Mouse (Mus musculus) layer of hippocampus, adult 8-10 months (tissue): ENCODE data around the gene Arhgef38. TPM values are rescaled to one million over a fixed set of nuclear protein-coding genes. Genes with fewer than 3 reads are reported as not detected.

ENCODE experiments used
- DNase-seq, 2 experiments: peaks; one replicate each; pipeline ENCODE4 v3.0.0; 2022; ENCODE audit warnings: low spot score in 2 of 2
- total RNA-seq, 4 experiments: library from RNA; stranded (reverse); gene quantifications; 2 replicates each; pipeline ENCODE4 v1.2.4; 2022

Gene Arhgef38
- total RNA-seq, 4 experiments from 2014 or later = 0.12 TPM; not detected in 3

- DNase-seq = peak; percentile 17 to 21
Measured at GRCm38 (mm10) chr3:133165130-133165529, 69.6 kb downstream of the Arhgef38 start.

DNA sequence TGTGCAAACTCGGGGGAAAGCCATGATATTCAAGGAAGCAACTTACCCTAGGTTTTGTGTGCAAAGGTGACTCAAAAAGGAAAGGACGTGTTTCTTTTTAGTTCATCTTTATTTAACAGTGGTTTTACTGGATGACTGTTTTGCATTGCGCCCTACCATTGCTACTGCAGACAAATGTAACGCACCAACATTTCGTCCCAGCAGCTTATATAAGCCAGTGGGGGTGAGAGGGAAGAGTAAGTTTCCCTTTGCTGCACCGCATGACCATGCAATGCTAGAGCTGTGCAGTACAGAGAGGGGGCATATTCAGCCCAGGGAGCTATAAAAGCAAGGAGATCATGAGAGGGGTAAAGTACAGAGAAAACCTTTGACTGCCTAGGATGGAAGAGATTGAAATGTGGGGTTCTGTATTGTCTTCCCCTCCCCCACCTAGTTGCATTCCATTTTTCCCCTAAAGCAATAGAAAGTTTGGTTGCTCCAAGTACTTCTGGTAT, 70.8 kb downstream of the Arhgef38 start:
- DNase-seq = no peak

GRCm38 (mm10) chr3:133163174-133163573, 71.6 kb downstream of the Arhgef38 start:
- peak in 1 of 2 experiments; percentile 32 for DNase-seq

- DNase-seq = no peak
Measured at GRCm38 (mm10) chr3:133161407-133161806, 73.3 kb downstream of the Arhgef38 start.

DNA sequence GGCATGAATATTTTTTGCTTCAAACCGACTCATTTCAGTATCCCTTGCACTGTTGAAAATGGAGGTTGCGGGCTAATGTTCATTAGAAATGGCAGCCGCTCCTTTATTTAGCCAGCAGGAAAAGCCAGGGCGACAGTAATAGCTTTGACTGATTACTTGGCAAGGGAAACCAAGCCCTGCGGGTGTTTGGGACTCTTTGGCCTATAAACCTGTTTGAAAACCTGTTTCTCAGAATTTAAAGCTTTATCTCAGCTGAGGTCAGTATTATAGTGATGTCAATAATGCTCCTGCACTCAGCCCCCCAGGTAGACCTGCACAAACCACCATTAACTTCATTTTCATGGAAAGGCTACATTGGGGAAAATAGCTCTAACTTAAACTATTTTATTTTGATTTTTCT, 76.5 kb downstream of the Arhgef38 start:
- no peak for DNase-seq

GRCm38 (mm10) chr3:133154683-133155082, 80.1 kb downstream of the Arhgef38 start:
- DNase-seq = peak; percentile 11 to 33

- no peak for DNase-seq
Measured at GRCm38 (mm10) chr3:133153629-133154028, 81.1 kb downstream of the Arhgef38 start.

DNA sequence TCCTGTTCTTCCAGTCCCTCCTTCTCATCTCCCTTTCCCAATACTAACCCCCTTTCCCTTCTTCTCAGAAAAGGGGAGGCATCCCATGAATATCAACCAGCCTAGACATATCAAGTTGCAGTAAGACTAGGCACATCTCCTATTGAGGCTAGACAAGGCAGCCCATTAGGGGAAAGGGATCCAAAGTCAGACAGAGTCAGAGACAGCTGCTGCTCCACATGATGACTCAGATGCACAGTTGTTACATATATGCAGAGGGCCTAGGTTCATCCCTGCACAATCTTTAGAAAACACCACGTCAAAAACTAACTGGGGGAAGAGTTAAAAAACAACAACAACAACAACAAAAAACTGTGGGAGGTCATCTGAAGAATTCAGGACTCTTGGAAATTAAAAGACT, 81.9 kb downstream of the Arhgef38 start:
- DNase-seq = no peak

- no peak for DNase-seq
Measured at GRCm38 (mm10) chr3:133151629-133152028, 83.1 kb downstream of the Arhgef38 start.

DNA sequence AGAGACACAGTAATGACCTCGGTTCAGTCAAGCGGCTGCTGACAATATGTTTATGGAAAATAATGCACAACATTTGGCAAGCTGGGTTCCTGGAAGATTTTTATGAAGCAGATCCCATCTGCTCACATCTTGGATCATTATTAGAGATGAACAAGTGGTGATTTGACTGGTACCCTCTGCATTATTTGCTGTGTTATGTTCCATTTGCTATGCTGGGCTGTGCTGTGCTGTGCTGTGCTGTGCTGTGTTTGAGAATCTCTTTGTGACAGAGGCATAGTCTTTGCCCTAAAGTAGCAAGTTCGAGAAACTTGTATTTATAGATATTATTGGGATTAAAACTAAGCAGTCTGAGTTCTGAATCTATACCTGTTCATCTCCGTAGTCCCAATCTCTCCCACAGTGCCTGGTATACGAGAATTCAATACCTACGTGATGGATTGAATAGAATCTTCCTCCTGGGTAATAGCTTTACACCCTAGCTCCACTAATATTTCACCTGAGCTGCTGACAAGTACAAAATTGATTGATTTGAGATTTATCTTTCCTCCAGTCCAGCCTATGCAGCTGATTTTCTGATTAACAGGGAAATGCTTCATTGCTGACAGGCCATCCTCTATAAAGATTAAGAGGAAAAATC, 90.1 kb downstream of the Arhgef38 start:
- no peak for DNase-seq

DNA sequence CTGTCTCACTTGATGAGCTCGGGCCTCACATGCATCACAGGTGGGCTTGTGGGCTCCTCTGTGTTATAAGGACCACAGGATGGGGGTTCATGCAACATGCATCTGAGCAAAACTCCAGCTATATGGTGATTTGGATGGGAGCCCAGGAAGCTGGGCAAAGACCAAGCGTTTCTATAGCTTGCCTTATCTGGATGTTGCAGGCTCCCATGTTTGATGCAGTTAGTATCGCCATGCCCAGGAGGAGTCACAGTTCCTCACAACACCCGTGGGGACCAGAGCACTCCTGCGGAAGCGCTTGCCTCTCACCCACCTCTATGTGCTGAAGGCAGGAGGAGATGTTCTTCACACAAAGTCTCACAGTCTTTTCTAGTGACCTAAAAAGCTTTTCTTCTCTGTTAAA, 92.9 kb downstream of the Arhgef38 start:
- DNase-seq = no peak

- DNase-seq = no peak
Measured at GRCm38 (mm10) chr3:133132611-133133010, 102.1 kb downstream of the Arhgef38 start.

- no peak for DNase-seq
Measured at GRCm38 (mm10) chr3:133131372-133131771, 103.4 kb downstream of the Arhgef38 start.

- no peak for DNase-seq
Measured at GRCm38 (mm10) chr3:133113281-133113680, 121.5 kb downstream of the Arhgef38 start.

GRCm38 (mm10) chr3:133111741-133112140, 123.0 kb downstream of the Arhgef38 start:
- DNase-seq = no peak

DNA sequence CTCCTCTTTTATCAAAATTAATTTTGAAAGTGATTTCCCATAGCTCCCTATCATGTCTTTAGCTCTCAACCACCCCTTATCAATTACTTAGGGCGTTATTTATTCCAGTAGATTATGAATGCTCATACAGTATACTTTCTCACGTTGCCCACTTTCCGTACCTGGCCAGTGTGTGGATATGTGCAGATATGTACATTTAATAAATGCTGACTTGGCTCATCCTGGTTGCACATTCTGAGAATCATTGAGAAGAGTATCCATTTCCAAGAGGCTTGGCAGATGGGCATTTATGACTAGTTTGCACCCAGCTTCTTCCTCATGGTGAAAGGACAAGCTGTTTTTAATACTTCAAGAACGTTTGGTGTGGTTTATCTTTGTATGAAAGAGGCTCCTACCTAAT, 124.9 kb downstream of the Arhgef38 start:
- no peak for DNase-seq

GRCm38 (mm10) chr3:133108731-133109130, 126.0 kb downstream of the Arhgef38 start:
- DNase-seq = no peak

- no peak for DNase-seq
Measured at GRCm38 (mm10) chr3:133104436-133104835, 130.3 kb downstream of the Arhgef38 start.

- no peak for DNase-seq
Measured at GRCm38 (mm10) chr3:133103768-133104167, 131.0 kb downstream of the Arhgef38 start.

DNA sequence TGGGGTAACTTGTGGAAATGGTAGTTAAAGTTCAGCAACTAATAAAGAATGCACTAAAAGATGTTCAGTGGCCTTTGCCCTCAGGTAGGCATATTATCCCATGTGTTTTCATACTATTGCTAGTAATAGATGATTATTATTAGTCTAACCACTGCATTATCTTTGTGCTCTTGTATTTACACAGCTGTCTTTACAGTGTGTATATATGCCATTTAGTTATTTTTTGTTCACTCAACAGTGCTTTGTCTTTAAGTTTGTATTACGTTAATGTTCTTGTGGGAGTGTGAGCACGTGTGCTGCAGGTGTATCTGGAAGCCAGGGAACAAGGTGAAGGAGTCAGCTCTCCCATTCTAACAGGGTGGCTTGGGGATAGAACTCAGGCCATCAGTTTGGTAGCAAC, 135.8 kb downstream of the Arhgef38 start:
- DNase-seq = no peak

DNA sequence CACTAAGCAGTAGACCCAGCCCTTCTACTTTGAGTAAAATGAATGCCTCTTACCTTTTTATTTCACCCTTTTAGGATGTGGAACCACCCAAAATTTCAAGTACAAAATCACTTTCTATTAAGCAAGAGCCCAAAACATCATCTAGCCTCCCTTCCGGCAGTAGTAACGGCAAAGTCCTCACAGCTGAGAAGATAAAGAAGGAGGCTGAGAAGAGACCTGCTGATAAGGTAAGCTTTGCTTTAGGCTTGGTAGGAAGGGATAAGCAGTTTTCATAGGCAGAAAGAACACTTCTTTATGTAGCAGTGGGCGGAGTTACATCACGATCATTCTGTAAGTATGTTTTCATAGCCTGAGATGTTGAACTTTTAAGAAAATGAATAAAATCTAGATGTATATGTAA, 136.4 kb downstream of the Arhgef38 start:
- DNase-seq = no peak

- DNase-seq = no peak
Measured at GRCm38 (mm10) chr3:133097936-133098335, 136.8 kb downstream of the Arhgef38 start.

GRCm38 (mm10) chr3:133094305-133094704, 140.4 kb downstream of the Arhgef38 start:
- DNase-seq = no peak

DNA sequence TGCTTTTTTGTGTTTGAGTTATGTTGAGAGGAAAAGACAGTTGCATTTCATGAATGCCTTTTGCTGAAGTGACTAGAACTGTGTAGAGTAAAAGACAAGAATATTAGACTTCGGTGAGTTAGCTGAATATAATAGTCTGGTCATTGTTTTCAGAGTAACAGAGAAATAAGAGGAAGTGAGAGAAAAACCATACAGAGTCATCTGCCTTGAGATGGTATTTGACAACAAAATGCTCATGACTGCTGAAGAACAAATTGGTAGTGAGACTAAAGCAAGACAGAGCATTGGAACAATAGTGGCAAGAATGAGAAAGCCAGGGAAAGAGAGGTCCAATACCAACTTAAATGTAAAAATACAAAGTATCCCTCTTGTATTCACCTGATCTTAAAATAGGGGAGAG, 141.8 kb downstream of the Arhgef38 start:
- no peak for DNase-seq
